Mouse (Mus musculus) hindbrain, embryonic 14.5 days (tissue): Measurements from ENCODE around the gene Vstm4. TPM values are rescaled to one million over a fixed set of nuclear protein-coding genes. Genes with fewer than 3 reads are reported as not detected.
A peak's percentile ranks its signal among the peaks of the same experiment; 100 is the strongest.

Experiments used
- ATAC-seq: fragments of 200-750 bp; cut with Nextera tagmentation; 2 replicates; pipeline ENCODE4 v1.8.0; 2017; ENCODE audit warnings: moderate number of reproducible peaks, mild to moderate bottlenecking, moderate TSS enrichment, moderate library complexity; ENCODE audit not compliant: low FRiP score
- DNase-seq: peaks from one replicate; pipeline ENCODE4 v3.0.0-alpha.2; 2015; ENCODE audit warnings: low spot score
- H3K27ac ChIP-seq: fragments of 300-500 bp; sonication (generic); 2 replicates; pipeline ENCODE4 v1.5.1; 2014; ENCODE audit warnings: mild to moderate bottlenecking, moderate library complexity
- H3K27me3 ChIP-seq: fragments of 300-500 bp; sonication (generic); 2 replicates; pipeline ENCODE4 v1.6.1; 2014; ENCODE audit warnings: mild to moderate bottlenecking, low read length, mixed read lengths; ENCODE audit not compliant: control insufficient read depth, insufficient read depth
- H3K36me3 ChIP-seq: fragments of 300-500 bp; sonication (generic); replicated peaks from 2 replicates; pipeline ENCODE4 v1.6.1; 2014; ENCODE audit not compliant: control insufficient read depth, insufficient read depth
- H3K4me1 ChIP-seq: fragments of 300-500 bp; sonication (generic); replicated peaks from 2 replicates; pipeline ENCODE4 v1.6.1; 2014; ENCODE audit warnings: antibody characterized with exemption, low read length, mixed read lengths; ENCODE audit not compliant: control insufficient read depth, insufficient read depth
- H3K4me2 ChIP-seq: fragments of 300-500 bp; sonication (generic); replicated peaks from 2 replicates; pipeline ENCODE4 v1.6.1; 2014; ENCODE audit warnings: mild to moderate bottlenecking, moderate library complexity
- H3K4me3 ChIP-seq: fragments of 300-500 bp; sonication (generic); replicated peaks from 2 replicates; pipeline ENCODE4 v1.5.1; 2014; ENCODE audit warnings: mild to moderate bottlenecking, low read length
- H3K9ac ChIP-seq: fragments of 300-500 bp; sonication (generic); 2 replicates; pipeline ENCODE4 v1.6.1; 2014
- H3K9me3 ChIP-seq: fragments of 300-500 bp; sonication (generic); 2 replicates; pipeline ENCODE4 v1.6.1; 2016; ENCODE audit warnings: low read length; ENCODE audit not compliant: control insufficient read depth
- WGBS: fragments of 180-500 bp; shearing (Covaris S2); extraction: QIAGEN DNeasy Blood & Tissue Kit; methylation state at CpG from one replicate; pipeline ENCODE4 v1.1.7; 2014; 5-methylcytosine and 5-hydroxymethylcytosine counted together
- polyA plus RNA-seq: library from polyadenylated mRNA; unstranded; fragments of >200 nt; fragmentation: Nextera tagmentation; extraction: Ambion mirVana; gene quantifications from 2 replicates; pipeline ENCODE4 v1.2.1, GENCODE M21; 2014

The Vstm4 gene
- 12.6 and 12.8 TPM in 2 replicates for polyA plus RNA-seq

DNA sequence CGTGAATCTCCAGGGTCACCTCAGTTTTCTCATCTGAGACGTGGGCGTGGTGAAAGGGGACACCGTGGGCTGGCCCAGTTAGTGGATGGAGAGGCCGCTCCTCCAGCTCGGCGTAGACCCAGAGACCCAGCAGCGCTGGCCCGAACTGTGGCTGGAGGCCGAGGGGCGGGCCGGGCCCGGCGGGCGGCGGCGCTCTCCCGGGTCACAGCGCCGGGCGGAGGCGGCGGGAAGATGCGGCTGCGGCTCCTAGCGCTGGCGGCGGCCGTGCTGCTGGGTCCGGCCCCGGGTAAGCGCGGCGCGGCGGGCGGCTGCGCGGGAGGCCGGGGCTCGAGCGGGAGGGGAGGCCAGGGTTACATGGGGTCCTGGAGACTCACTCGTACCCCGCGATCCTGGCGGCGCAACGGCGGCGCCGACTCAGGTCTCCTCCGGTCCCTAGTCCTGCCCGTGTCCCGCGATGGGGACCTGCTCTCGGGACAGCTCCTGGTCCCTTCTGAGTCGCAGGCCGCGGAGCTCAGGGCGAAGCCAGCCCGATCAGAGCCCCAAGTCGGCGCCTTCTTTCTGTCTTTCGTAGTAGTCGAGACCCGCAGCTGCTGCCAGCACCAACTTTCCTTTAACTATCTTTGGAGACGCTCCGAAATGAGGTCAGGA lies at the start of gene Vstm4:
Vstm4 (plus strand) TSS at position 76 of the 648 bp plus-strand sequence.
- H3K4me2 ChIP-seq, result peak within 1 kb of the TSS; percentile 87
- peak; percentile 44 for DNase-seq
- peak within 1 kb of the TSS; percentile 46 for H3K4me3 ChIP-seq
- H3K4me1 ChIP-seq, result 0 out of 2 replicates have a peak, but pooled peaks cover 9% of the 10 kb centered on the region
- no peaks in the 10 kb centered on the region for H3K36me3 ChIP-seq
- H3K9ac ChIP-seq, result peak within 1 kb of the TSS; percentile 68
- no peaks in the 10 kb centered on the region for H3K9me3 ChIP-seq
- H3K27ac ChIP-seq, result no peak within 1 kb of the TSS
- under 1% methylated on average over 63 of the region's 68 CpGs for WGBS
- ATAC-seq, result peak; percentile 77
- peaks cover 22% of the 10 kb centered on the region; the same call in 1 of the 2 replicates for H3K27me3 ChIP-seq

DNA sequence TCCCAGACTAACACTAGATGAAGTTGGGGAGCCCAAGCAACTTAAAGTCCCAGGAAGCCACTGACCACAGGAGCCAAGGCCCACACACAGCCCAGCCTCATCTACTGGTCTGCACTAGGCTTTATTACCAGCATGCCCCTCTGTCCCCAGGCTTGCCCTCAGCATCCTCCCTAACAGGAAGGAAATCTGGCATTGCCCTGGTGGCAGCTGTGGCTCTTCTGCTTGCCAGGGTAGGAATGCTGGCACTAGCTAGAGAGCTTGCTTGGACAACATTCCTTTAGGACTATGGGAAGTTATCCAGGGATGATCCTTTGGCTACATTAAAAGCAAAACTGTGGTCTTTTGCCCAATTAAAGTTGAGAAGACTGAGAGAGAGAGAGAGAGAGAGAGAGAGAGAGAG lies 46.4 kb upstream of the Vstm4 start:
- Histone ChIP-seq H3K9me3 (no peaks in the 10 kb centered on the region), H3K4me3 (no peak overlapping the region), H3K9ac (no peak overlapping the region), H3K27ac (no peak overlapping the region), H3K4me1 (no peaks in the 10 kb centered on the region), H3K27me3 (no peaks in the 10 kb centered on the region), H3K36me3 (no peaks in the 10 kb centered on the region), H3K4me2 (no peak overlapping the region)
- no peak for ATAC-seq
- DNase-seq, result no peak

DNA sequence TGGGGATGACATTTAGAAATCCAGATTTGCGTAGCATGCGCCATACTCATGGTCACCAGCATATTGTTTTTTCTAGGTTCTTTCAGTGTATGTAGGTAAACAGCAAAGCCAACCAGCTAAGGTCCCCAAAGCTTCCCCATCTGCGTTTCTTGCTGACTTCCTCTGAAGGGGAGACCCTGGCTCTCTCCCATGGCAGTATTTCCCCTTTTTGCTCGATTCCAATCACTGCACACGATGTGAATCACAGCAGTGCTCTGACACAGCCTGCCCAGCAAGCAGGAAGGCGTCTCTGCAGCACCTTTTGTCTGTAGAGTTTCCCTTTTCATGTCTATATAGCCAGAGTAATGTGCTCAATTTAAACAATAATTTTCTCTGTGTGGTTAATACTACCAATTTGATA lies 44.1 kb upstream of the Vstm4 start:
- no peak for DNase-seq
- H3K27ac ChIP-seq, result no peak overlapping the region
- ATAC-seq, result no peak
- H3K36me3 ChIP-seq, result no peaks in the 10 kb centered on the region
- no peak overlapping the region for H3K4me3 ChIP-seq
- H3K9me3 ChIP-seq, result no peaks in the 10 kb centered on the region
- H3K9ac ChIP-seq, result no peak overlapping the region
- 67% methylated on average over 6 of the region's 6 CpGs for WGBS
- H3K4me1 ChIP-seq, result no peaks in the 10 kb centered on the region
- no peak overlapping the region for H3K4me2 ChIP-seq
- no peaks in the 10 kb centered on the region for H3K27me3 ChIP-seq

DNA sequence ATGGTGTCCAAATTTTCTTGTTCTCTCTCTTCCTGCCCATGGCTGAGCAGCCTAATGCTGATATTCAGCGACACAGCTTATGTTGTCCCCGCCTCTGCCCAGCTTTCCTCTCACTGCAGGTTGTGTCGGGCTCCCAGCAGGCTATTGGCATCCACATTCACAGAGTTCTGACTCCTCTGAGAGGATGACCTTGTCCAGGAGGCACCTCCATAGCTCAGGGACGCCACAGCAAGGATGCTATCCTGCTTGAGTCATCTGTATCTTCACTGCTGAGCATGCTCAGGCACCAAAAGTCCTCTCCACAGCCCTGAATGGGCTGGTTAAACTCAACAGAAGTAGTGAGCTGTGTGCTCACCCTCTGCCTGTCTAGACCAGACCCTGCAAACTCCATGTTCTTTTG lies 41.6 kb upstream of the Vstm4 start:
- H3K27ac ChIP-seq, result no peak overlapping the region
- DNase-seq, result no peak
- no peaks in the 10 kb centered on the region for H3K36me3 ChIP-seq
- no peaks in the 10 kb centered on the region; the same call in 1 of the 2 replicates for H3K27me3 ChIP-seq
- ATAC-seq, result no peak
- H3K4me2 ChIP-seq, result no peak overlapping the region
- 65% methylated on average over 4 of the region's 4 CpGs for WGBS
- H3K4me3 ChIP-seq, result no peak overlapping the region
- 0 out of 2 replicates have a peak, but pooled peaks cover 3% of the 10 kb centered on the region for H3K4me1 ChIP-seq
- H3K9ac ChIP-seq, result no peak overlapping the region
- H3K9me3 ChIP-seq, result no peaks in the 10 kb centered on the region

DNA sequence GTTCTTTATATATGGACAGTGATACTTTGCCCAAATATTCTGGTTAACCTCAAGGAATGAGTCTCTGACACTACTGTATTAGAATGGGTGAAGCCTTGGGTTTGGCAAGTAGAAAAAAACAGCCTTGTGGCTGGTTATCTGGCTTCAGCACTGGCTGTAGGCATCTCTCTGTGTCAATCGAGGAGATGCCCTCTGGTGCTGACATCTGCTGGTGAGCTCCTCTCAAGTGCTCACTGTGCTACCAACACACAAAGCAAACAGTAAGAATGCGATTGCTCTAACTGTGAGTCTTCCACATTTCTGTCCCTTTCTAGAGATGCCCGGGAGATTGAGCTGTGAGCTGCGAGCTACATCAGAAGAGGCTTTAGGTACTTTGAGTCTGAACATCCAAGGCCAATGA lies 40.0 kb upstream of the Vstm4 start:
- Histone ChIP-seq H3K9me3 (no peaks in the 10 kb centered on the region), H3K36me3 (no peaks in the 10 kb centered on the region), H3K27ac (no peak overlapping the region), H3K4me2 (no peak overlapping the region), H3K9ac (no peak overlapping the region), H3K4me1 (0 out of 2 replicates have a peak, but pooled peaks cover 3% of the 10 kb centered on the region), H3K27me3 (no peaks in the 10 kb centered on the region; the same call in 1 of the 2 replicates), H3K4me3 (no peak overlapping the region)
- ATAC-seq (no peak), DNase-seq (no peak)
- 79% methylated on average over 4 of the region's 4 CpGs for WGBS

DNA sequence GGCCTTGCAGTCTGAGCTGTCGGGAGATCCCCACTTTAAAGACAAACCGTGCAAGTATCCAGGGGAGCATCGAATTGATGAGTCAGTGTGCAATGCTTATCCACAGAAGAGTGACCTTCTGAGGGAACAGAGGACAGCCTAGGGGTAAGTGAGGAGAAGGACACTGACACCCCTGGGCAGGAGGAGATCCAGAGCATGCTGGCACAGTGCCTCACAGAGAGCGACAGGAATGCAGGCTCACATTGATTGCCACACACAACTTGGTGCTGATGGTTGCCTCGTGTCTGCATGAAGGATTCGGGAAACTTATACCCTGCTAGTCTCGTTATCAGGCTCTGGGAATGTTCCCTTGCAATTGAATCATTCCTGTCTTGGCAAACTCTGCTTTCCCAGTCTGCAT lies 39.3 kb upstream of the Vstm4 start:
- Histone ChIP-seq H3K36me3 (no peaks in the 10 kb centered on the region), H3K9me3 (no peaks in the 10 kb centered on the region), H3K27me3 (no peaks in the 10 kb centered on the region; the same call in 1 of the 2 replicates), H3K4me2 (no peak overlapping the region), H3K9ac (no peak overlapping the region), H3K27ac (no peak overlapping the region), H3K4me3 (no peak overlapping the region), H3K4me1 (0 out of 2 replicates have a peak, but pooled peaks cover 3% of the 10 kb centered on the region)
- ATAC-seq (no peak), DNase-seq (no peak)
- 72% methylated on average over 7 of the region's 7 CpGs for WGBS

DNA sequence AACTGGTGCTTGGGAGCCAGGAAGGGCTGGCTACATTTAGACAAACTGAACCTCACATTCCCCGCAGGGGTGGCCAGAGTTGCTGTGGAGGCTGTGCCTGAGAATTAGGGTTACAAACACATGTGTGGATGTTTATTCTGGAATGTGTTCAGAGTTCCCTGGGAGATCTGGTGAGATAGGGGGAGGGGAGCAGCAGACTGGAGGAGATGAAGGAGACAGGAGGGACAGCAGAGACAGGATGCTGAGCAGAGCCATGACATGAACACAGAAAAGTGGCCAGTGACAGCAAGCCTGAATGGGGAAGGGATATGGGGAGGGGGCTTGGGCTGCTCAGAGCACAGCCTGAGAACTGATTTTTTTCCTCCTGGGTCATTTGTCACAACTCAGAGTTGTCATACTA lies 37.3 kb upstream of the Vstm4 start:
- H3K9me3 ChIP-seq, result no peaks in the 10 kb centered on the region
- no peak overlapping the region for H3K4me3 ChIP-seq
- no peak overlapping the region for H3K27ac ChIP-seq
- H3K4me1 ChIP-seq, result 0 out of 2 replicates have a peak, but pooled peaks cover 3% of the 10 kb centered on the region
- H3K27me3 ChIP-seq, result no peaks in the 10 kb centered on the region; the same call in 1 of the 2 replicates
- no peak overlapping the region for H3K9ac ChIP-seq
- no peaks in the 10 kb centered on the region for H3K36me3 ChIP-seq
- WGBS, result 76% methylated on average over 1 of the region's 1 CpGs
- ATAC-seq, result no peak
- DNase-seq, result no peak
- H3K4me2 ChIP-seq, result no peak overlapping the region

DNA sequence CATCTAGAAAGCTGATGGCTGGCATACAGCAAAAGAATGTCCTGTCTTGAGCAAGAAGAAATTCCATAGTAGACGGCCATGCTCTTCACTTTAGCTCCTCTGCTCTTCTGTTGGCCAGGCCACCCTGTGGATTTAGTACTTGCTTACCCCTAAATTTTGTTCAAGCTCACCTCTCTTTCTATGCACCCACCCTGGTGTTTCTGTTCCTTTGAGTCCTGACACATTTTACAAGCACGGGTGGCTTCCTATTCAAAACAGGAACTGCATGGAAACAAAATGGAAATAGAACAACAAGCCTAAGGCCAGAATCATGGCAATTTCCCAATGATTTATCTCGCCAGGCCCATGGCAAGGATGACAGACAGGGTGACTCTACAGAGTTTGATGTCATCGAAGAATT lies 33.7 kb upstream of the Vstm4 start:
- Histone ChIP-seq H3K9me3 (no peaks in the 10 kb centered on the region), H3K9ac (no peak overlapping the region), H3K4me1 (0 out of 2 replicates have a peak, but pooled peaks cover 8% of the 10 kb centered on the region), H3K36me3 (no peaks in the 10 kb centered on the region), H3K27ac (no peak overlapping the region), H3K4me2 (no peak overlapping the region), H3K4me3 (no peak overlapping the region), H3K27me3 (no peaks in the 10 kb centered on the region; the same call in 1 of the 2 replicates)
- WGBS, result 91% methylated on average over 4 of the region's 4 CpGs
- ATAC-seq (no peak), DNase-seq (no peak)

DNA sequence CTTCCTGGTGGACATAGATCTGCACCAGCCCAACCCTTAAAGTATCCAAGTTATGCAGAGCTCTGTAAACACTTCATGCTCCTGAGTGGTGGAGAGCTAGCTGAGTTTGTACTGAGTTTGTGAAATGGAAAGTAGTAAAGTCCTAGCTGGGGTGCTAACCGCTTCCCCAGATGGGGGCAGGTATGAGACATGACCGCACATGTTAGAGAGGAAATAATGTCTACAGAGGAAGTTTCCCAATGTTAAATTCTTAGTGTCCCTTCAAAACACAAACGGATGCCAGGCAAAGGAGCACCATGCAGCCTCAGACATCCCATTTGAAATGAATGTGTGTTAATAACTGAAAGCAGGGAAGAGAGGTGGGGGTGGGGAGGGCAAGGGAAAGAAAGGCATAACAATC lies 32.7 kb upstream of the Vstm4 start:
- no peak overlapping the region for H3K9ac ChIP-seq
- H3K27ac ChIP-seq, result no peak overlapping the region
- DNase-seq (no peak), ATAC-seq (no peak)
- H3K4me3 ChIP-seq, result no peak overlapping the region
- no peak overlapping the region for H3K4me2 ChIP-seq
- H3K4me1 ChIP-seq, result 0 out of 2 replicates have a peak, but pooled peaks cover 5% of the 10 kb centered on the region
- WGBS, result 91% methylated on average over 3 of the region's 3 CpGs
- no peaks in the 10 kb centered on the region for H3K27me3 ChIP-seq
- H3K9me3 ChIP-seq, result no peaks in the 10 kb centered on the region
- H3K36me3 ChIP-seq, result no peaks in the 10 kb centered on the region
